Mouse (Mus musculus) heart, postnatal 0 days (tissue): Measurements from ENCODE around the gene Rassf1.

Experiments used
- CTCF ChIP-seq: IDR thresholded peaks from 2 replicates; pipeline ENCODE4 v1.5.1; 2016; ENCODE audit warnings: antibody characterized with exemption, control low read depth, low read depth
- EP300 ChIP-seq: IDR thresholded peaks from 2 replicates; pipeline ENCODE4 v1.6.1; 2016; ENCODE audit warnings: antibody characterized with exemption, low read depth

- TF ChIP-seq CTCF (no peak), EP300 (no peak)
These were observed 46.5 kb upstream of the Rassf1 start for GRCm38 (mm10) chr9:107504662-107505537.
